Mouse (Mus musculus): ENCODE measurements around the gene Paqr7. TPM values are rescaled to one million over a fixed set of nuclear protein-coding genes. Genes with fewer than 3 reads are reported as not detected.
A peak's percentile ranks its signal among the peaks of the same experiment; 100 is the strongest.

The Paqr7 gene
- total and polyA plus RNA-seq, 3 experiments = 0.43 to 2.7 (median 0.89) TPM

DNA sequence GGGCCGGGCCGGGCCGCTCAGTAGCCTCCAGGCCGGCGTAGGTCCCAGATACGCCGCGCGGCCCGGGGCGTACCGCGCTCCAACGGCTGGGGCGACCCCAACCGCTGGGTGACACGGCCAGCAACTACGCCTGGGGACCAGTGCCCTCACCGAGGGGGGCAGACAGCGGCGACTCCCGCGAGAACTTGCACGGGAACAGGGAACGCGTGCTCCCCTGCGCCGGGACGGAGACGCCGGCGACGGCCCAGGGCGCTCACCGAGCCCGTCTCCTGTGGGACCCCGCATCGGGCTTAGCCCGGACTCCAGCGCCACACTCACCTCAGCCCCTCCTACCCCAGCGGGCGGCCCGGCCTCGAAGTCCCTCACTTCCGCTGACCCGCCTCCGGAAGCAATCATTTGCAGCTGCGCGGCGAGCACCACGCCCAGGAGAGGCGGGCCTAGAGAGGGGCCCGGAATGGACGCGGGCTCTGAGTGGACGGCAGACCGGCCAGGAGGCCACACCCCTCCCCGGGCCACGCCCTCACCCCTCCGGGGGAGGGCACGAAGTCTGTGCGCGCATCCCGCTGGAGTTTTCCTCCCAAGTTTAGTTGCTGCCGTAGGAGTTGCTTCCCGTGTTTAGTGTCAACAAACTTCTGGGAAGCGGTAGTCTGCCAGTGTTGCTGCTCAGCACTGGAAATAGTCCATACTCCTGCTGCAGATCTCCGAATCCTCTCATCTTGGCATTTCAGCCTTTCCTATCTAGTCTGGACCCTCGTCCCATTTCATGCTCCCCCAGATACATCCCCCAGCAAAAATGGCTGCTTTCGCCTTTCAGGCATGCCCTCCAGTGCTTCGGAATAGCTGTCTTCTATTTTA is 38.7 kb downstream of the Paqr7 start, which contains the start of gene Mtfr1l (continued):
- TF ChIP-seq PAX5 (IDR thresholded peaks at IDR 0.05; ENCODE audit: low read length) (no peak), USF1 (IDR thresholded peaks at IDR 0.05; ENCODE audit: low read depth, low read length) (no peak), ZKSCAN1 (IDR thresholded peaks at IDR 0.05; ENCODE audit: borderline replicate concordance, low read depth, low read length) (no peak), MXI1 (IDR thresholded peaks at IDR 0.05; ENCODE audit: low read depth, low read length) (peak; percentile 88; the same call in 1 of the 2 replicates), MEF2A (IDR thresholded peaks at IDR 0.05; ENCODE audit: borderline replicate concordance, low read depth, low read length) (no peak), ELF1 (IDR thresholded peaks at IDR 0.05; ENCODE audit: low read depth, low read length) (peak; percentile 90), NRF1 (IDR thresholded peaks at IDR 0.05; ENCODE audit: low read depth, low read length) (peak; percentile 87), HCFC1 (IDR thresholded peaks at IDR 0.05; ENCODE audit: low read depth, low read length) (peak; percentile 81), RCOR1 (conservative IDR thresholded peaks at IDR 0.05; ENCODE audit: low read depth, low read length) (no peak), GABPA (IDR thresholded peaks at IDR 0.05; ENCODE audit: insufficient replicate concordance, low read depth, low read length) (no peak)

- Histone ChIP-seq H3K36me3 (replicated peaks in 1 of 2; ENCODE audit: control insufficient read depth in 1 of 2, insufficient read depth in 1 of 2, low read length in 1 of 2) (peaks cover 0 to 14% of the 10 kb centered on the region in 2 experiments), H3K27ac (ENCODE audit: insufficient read depth, low read depth) (no peak overlapping the region), H3K4me2 (ENCODE audit: insufficient read depth, low read depth, poor library complexity, severe bottlenecking) (peak overlapping the region; percentile 91), H3K4me1 (ENCODE audit: control insufficient read depth in 1 of 2, insufficient read depth in 2 of 2) (peaks cover 3 to 24% of the 10 kb centered on the region in 2 experiments; a peak in 3 of 4 replicates), H3K79me2 (replicated peaks; ENCODE audit: control insufficient read depth, extremely low read depth, insufficient read depth, poor library complexity, severe bottlenecking) (no peaks in the 10 kb centered on the region), H3K4me3 (replicated peaks in 1 of 3; ENCODE audit: low read depth in 2 of 3, low read length in 2 of 3, poor library complexity in 1 of 3) (peak overlapping the region; percentile 69 to 91 (median 82)), H3K9ac (ENCODE audit: insufficient read depth, low read depth) (peak overlapping the region; percentile 60), H3K9me3 (replicated peaks; ENCODE audit: low read length) (no peaks in the 10 kb centered on the region), H3K27me3 (replicated peaks) (peaks cover 20% of the 10 kb centered on the region)
- dilution Hi-C loops (cut with MboI; ENCODE audit: extremely low pct_ligation_motif_present, extremely low pct_unique_long_range_greater_than_20kb, low sequenced_read_pairs) (no loop called here), in situ Hi-C loops (cut with MboI; ENCODE audit: low pct_ligation_motif_present, low pct_unique_long_range_greater_than_20kb, low sequenced_read_pairs) (no loop called here)
- TF ChIP-seq MAX (IDR thresholded peaks at IDR 0.05; ENCODE audit: low read length) = peak; percentile 29; the same call in 1 of the 2 replicates
- TF ChIP-seq BHLHE40 (IDR thresholded peaks at IDR 0.05; ENCODE audit: low read depth, low read length) = peak; percentile 30; the same call in 1 of the 2 replicates
- no peak for TF ChIP-seq CTCF (conservative IDR thresholded peaks at IDR 0.05 in 1 of 2, IDR thresholded peaks at IDR 0.05 in 1 of 2; ENCODE audit: low read depth in 2 of 2, low read length in 2 of 2)
- no peak for DNase-seq (ENCODE audit: extremely low read depth)
Measured at GRCm38 (mm10) chr4:134535787-134536151, 39.3 kb downstream of the Paqr7 start.

GRCm38 (mm10) chr4:134538997-134539580 is 42.6 kb downstream of the Paqr7 start:
- Histone ChIP-seq H3K4me2 (ENCODE audit: insufficient read depth, low read depth, poor library complexity, severe bottlenecking) (no peak overlapping the region), H3K9me3 (replicated peaks; ENCODE audit: low read length) (no peaks in the 10 kb centered on the region), H3K9ac (ENCODE audit: insufficient read depth, low read depth) (no peak overlapping the region), H3K27ac (ENCODE audit: insufficient read depth, low read depth) (no peak overlapping the region), H3K27me3 (replicated peaks) (peaks cover 22% of the 10 kb centered on the region), H3K79me2 (replicated peaks; ENCODE audit: control insufficient read depth, extremely low read depth, insufficient read depth, poor library complexity, severe bottlenecking) (no peaks in the 10 kb centered on the region), H3K4me3 (replicated peaks in 1 of 3; ENCODE audit: low read depth in 2 of 3, low read length in 2 of 3, poor library complexity in 1 of 3) (no peak overlapping the region), H3K36me3 (replicated peaks in 1 of 2; ENCODE audit: control insufficient read depth in 1 of 2, insufficient read depth in 1 of 2, low read length in 1 of 2) (no peaks in the 10 kb centered on the region), H3K4me1 (ENCODE audit: control insufficient read depth in 1 of 2, insufficient read depth in 2 of 2) (peaks cover 0 to 8% of the 10 kb centered on the region in 2 experiments; a peak in 3 of 4 replicates)
- in situ Hi-C loops (cut with MboI; ENCODE audit: low pct_ligation_motif_present, low pct_unique_long_range_greater_than_20kb, low sequenced_read_pairs) (no loop called here), dilution Hi-C loops (cut with MboI; ENCODE audit: extremely low pct_ligation_motif_present, extremely low pct_unique_long_range_greater_than_20kb, low sequenced_read_pairs) (no loop called here)
- TF ChIP-seq SMC3 (IDR thresholded peaks at IDR 0.05; ENCODE audit: low read depth, low read length) (no peak), USF1 (IDR thresholded peaks at IDR 0.05; ENCODE audit: low read depth, low read length) (no peak), MEF2A (IDR thresholded peaks at IDR 0.05; ENCODE audit: borderline replicate concordance, low read depth, low read length) (no peak), POLR2A (IDR thresholded peaks at IDR 0.05; ENCODE audit: low read depth, low read length) (no peak), NELFE (IDR thresholded peaks at IDR 0.05; ENCODE audit: low read depth, low read length) (no peak), EP300 (IDR thresholded peaks at IDR 0.05; ENCODE audit: low read length) (no peak), POLR2AphosphoS2 (IDR thresholded peaks at IDR 0.05; ENCODE audit: low read depth, low read length) (no peak), ZC3H11A (IDR thresholded peaks at IDR 0.05; ENCODE audit: low read depth, low read length) (no peak), MXI1 (IDR thresholded peaks at IDR 0.05; ENCODE audit: low read depth, low read length) (no peak), UBTF (IDR thresholded peaks at IDR 0.05; ENCODE audit: low read depth, low read length) (no peak), CTCF (conservative IDR thresholded peaks at IDR 0.05 in 1 of 2, IDR thresholded peaks at IDR 0.05 in 1 of 2; ENCODE audit: low read depth in 2 of 2, low read length in 2 of 2) (no peak), IRF4 (IDR thresholded peaks at IDR 0.05; ENCODE audit: low read depth, low read length) (no peak)
- no peak for DNase-seq (ENCODE audit: extremely low read depth)
